Mouse (Mus musculus): ENCODE measurements around the gene Sgcd. TPM values are rescaled to one million over a fixed set of nuclear protein-coding genes. Genes with fewer than 3 reads are reported as not detected.

The Sgcd gene
- polyA plus RNA-seq, 1 experiment from 2014 or later, result 3.4 TPM

- Histone ChIP-seq H3K9me3 (replicated peaks; ENCODE audit: control insufficient read depth, low read length) (no peaks in the 10 kb centered on the region), H3K27ac (replicated peaks; ENCODE audit: low read depth, low read length) (no peak overlapping the region), H3K27me3 (ENCODE audit: control insufficient read depth, insufficient read depth, low read length) (no peaks in the 10 kb centered on the region), H3K9ac (replicated peaks; ENCODE audit: low read length) (no peak overlapping the region), H3K4me3 (ENCODE audit: low read depth, low read length) (no peak overlapping the region), H3K36me3 (replicated peaks; ENCODE audit: control insufficient read depth, insufficient read depth, low read depth, low read length) (no peaks in the 10 kb centered on the region), H3K4me1 (ENCODE audit: control insufficient read depth, insufficient read depth, low read length) (no peaks in the 10 kb centered on the region), H3K4me2 (ENCODE audit: low read depth, low read length) (no peak overlapping the region)
- WGBS, result 21% methylated on average over 2 of the region's 2 CpGs
- DNase-seq (ENCODE audit: low spot score) (peak; percentile 42), ATAC-seq (replicated peaks; ENCODE audit: insufficient number of reproducible peaks, low FRiP score, low TSS enrichment, low read depth) (peak; percentile 52; the same call in 1 of the 2 replicates)
Measured at GRCm38 (mm10) chr11:47117896-47118295, 870.9 kb downstream of the Sgcd start.

- H3K9ac ChIP-seq (replicated peaks; ENCODE audit: low read length), result no peak overlapping the region
- no peaks in the 10 kb centered on the region for H3K36me3 ChIP-seq (replicated peaks; ENCODE audit: control insufficient read depth, insufficient read depth, low read depth, low read length)
- H3K27me3 ChIP-seq (ENCODE audit: control insufficient read depth, insufficient read depth, low read length), result no peaks in the 10 kb centered on the region
- DNase-seq (ENCODE audit: low spot score) (no peak), ATAC-seq (replicated peaks; ENCODE audit: insufficient number of reproducible peaks, low FRiP score, low TSS enrichment, low read depth) (no peak)
- H3K4me1 ChIP-seq (ENCODE audit: control insufficient read depth, insufficient read depth, low read length), result no peaks in the 10 kb centered on the region
- no peak overlapping the region for H3K4me3 ChIP-seq (ENCODE audit: low read depth, low read length)
- no peak overlapping the region for H3K27ac ChIP-seq (replicated peaks; ENCODE audit: low read depth, low read length)
- no peaks in the 10 kb centered on the region for H3K9me3 ChIP-seq (replicated peaks; ENCODE audit: control insufficient read depth, low read length)
- H3K4me2 ChIP-seq (ENCODE audit: low read depth, low read length), result no peak overlapping the region
- WGBS, result 97% methylated on average over 4 of the region's 4 CpGs
Measured at GRCm38 (mm10) chr11:47114366-47114765, 874.4 kb downstream of the Sgcd start.

GRCm38 (mm10) chr11:47113081-47113480 is 875.7 kb downstream of the Sgcd start:
- ATAC-seq (replicated peaks; ENCODE audit: insufficient number of reproducible peaks, low FRiP score, low TSS enrichment, low read depth), result no peak

GRCm38 (mm10) chr11:47110314-47110713 is 878.5 kb downstream of the Sgcd start:
- ATAC-seq (replicated peaks; ENCODE audit: insufficient number of reproducible peaks, low FRiP score, low TSS enrichment, low read depth) (no peak), DNase-seq (ENCODE audit: low spot score) (no peak)
- Histone ChIP-seq H3K4me1 (ENCODE audit: control insufficient read depth, insufficient read depth, low read length) (no peaks in the 10 kb centered on the region), H3K9me3 (replicated peaks; ENCODE audit: control insufficient read depth, low read length) (no peaks in the 10 kb centered on the region), H3K36me3 (replicated peaks; ENCODE audit: control insufficient read depth, insufficient read depth, low read depth, low read length) (no peaks in the 10 kb centered on the region), H3K27me3 (ENCODE audit: control insufficient read depth, insufficient read depth, low read length) (no peaks in the 10 kb centered on the region), H3K27ac (replicated peaks; ENCODE audit: low read depth, low read length) (no peak overlapping the region), H3K9ac (replicated peaks; ENCODE audit: low read length) (no peak overlapping the region), H3K4me2 (ENCODE audit: low read depth, low read length) (no peak overlapping the region), H3K4me3 (ENCODE audit: low read depth, low read length) (no peak overlapping the region)

More at GRCm38 (mm10) chr11:47113081-47113480, 875.7 kb downstream of the Sgcd start:
- DNase-seq (ENCODE audit: low spot score), result peak; percentile 51
- H3K36me3 ChIP-seq (replicated peaks; ENCODE audit: control insufficient read depth, insufficient read depth, low read depth, low read length), result no peaks in the 10 kb centered on the region
- no peaks in the 10 kb centered on the region for H3K27me3 ChIP-seq (ENCODE audit: control insufficient read depth, insufficient read depth, low read length)
- H3K4me1 ChIP-seq (ENCODE audit: control insufficient read depth, insufficient read depth, low read length), result no peaks in the 10 kb centered on the region
- H3K4me3 ChIP-seq (ENCODE audit: low read depth, low read length), result no peak overlapping the region
- no peak overlapping the region for H3K9ac ChIP-seq (replicated peaks; ENCODE audit: low read length)
- no peak overlapping the region for H3K27ac ChIP-seq (replicated peaks; ENCODE audit: low read depth, low read length)
- H3K4me2 ChIP-seq (ENCODE audit: low read depth, low read length), result no peak overlapping the region
- H3K9me3 ChIP-seq (replicated peaks; ENCODE audit: control insufficient read depth, low read length), result no peaks in the 10 kb centered on the region
- WGBS, result 49% methylated on average over 5 of the region's 5 CpGs

GRCm38 (mm10) chr11:47107661-47108060 is 881.1 kb downstream of the Sgcd start:
- H3K36me3 ChIP-seq (replicated peaks; ENCODE audit: control insufficient read depth, insufficient read depth, low read depth, low read length), result no peaks in the 10 kb centered on the region
- H3K4me3 ChIP-seq (ENCODE audit: low read depth, low read length), result no peak overlapping the region
- ATAC-seq (replicated peaks; ENCODE audit: insufficient number of reproducible peaks, low FRiP score, low TSS enrichment, low read depth) (no peak), DNase-seq (ENCODE audit: low spot score) (no peak)
- no peaks in the 10 kb centered on the region for H3K9me3 ChIP-seq (replicated peaks; ENCODE audit: control insufficient read depth, low read length)
- H3K4me1 ChIP-seq (ENCODE audit: control insufficient read depth, insufficient read depth, low read length), result no peaks in the 10 kb centered on the region
- no peaks in the 10 kb centered on the region for H3K27me3 ChIP-seq (ENCODE audit: control insufficient read depth, insufficient read depth, low read length)
- H3K27ac ChIP-seq (replicated peaks; ENCODE audit: low read depth, low read length), result no peak overlapping the region
- 74% methylated on average over 2 of the region's 2 CpGs for WGBS
- no peak overlapping the region for H3K4me2 ChIP-seq (ENCODE audit: low read depth, low read length)
- no peak overlapping the region for H3K9ac ChIP-seq (replicated peaks; ENCODE audit: low read length)

- H3K9ac ChIP-seq (replicated peaks; ENCODE audit: low read length), result no peak overlapping the region
- DNase-seq (ENCODE audit: low spot score) (no peak), ATAC-seq (replicated peaks; ENCODE audit: insufficient number of reproducible peaks, low FRiP score, low TSS enrichment, low read depth) (no peak)
- H3K4me1 ChIP-seq (ENCODE audit: control insufficient read depth, insufficient read depth, low read length), result no peaks in the 10 kb centered on the region
- no peaks in the 10 kb centered on the region for H3K36me3 ChIP-seq (replicated peaks; ENCODE audit: control insufficient read depth, insufficient read depth, low read depth, low read length)
- WGBS, result 79% methylated on average over 5 of the region's 5 CpGs
- H3K9me3 ChIP-seq (replicated peaks; ENCODE audit: control insufficient read depth, low read length), result no peaks in the 10 kb centered on the region
- H3K27me3 ChIP-seq (ENCODE audit: control insufficient read depth, insufficient read depth, low read length), result no peaks in the 10 kb centered on the region
- no peak overlapping the region for H3K4me2 ChIP-seq (ENCODE audit: low read depth, low read length)
- no peak overlapping the region for H3K27ac ChIP-seq (replicated peaks; ENCODE audit: low read depth, low read length)
- H3K4me3 ChIP-seq (ENCODE audit: low read depth, low read length), result no peak overlapping the region
Measured at GRCm38 (mm10) chr11:47093296-47093912, 895.4 kb downstream of the Sgcd start.

- Histone ChIP-seq H3K4me1 (ENCODE audit: control insufficient read depth, insufficient read depth, low read length) (no peaks in the 10 kb centered on the region), H3K4me2 (ENCODE audit: low read depth, low read length) (no peak overlapping the region), H3K9ac (replicated peaks; ENCODE audit: low read length) (no peak overlapping the region), H3K36me3 (replicated peaks; ENCODE audit: control insufficient read depth, insufficient read depth, low read depth, low read length) (no peaks in the 10 kb centered on the region), H3K9me3 (replicated peaks; ENCODE audit: control insufficient read depth, low read length) (no peaks in the 10 kb centered on the region), H3K4me3 (ENCODE audit: low read depth, low read length) (no peak overlapping the region), H3K27ac (replicated peaks; ENCODE audit: low read depth, low read length) (no peak overlapping the region), H3K27me3 (ENCODE audit: control insufficient read depth, insufficient read depth, low read length) (no peaks in the 10 kb centered on the region)
- 89% methylated on average over 1 of the region's 1 CpGs for WGBS
- DNase-seq (ENCODE audit: low spot score) (no peak), ATAC-seq (replicated peaks; ENCODE audit: insufficient number of reproducible peaks, low FRiP score, low TSS enrichment, low read depth) (no peak)
Measured at GRCm38 (mm10) chr11:47082517-47082916, 906.3 kb downstream of the Sgcd start.

GRCm38 (mm10) chr11:47073538-47073937 is 915.2 kb downstream of the Sgcd start:
- H3K4me3 ChIP-seq (ENCODE audit: low read depth, low read length), result no peak overlapping the region
- DNase-seq (ENCODE audit: low spot score), result no peak
- H3K4me2 ChIP-seq (ENCODE audit: low read depth, low read length), result no peak overlapping the region
- no peak for ATAC-seq (replicated peaks; ENCODE audit: insufficient number of reproducible peaks, low FRiP score, low TSS enrichment, low read depth)
- H3K4me1 ChIP-seq (ENCODE audit: control insufficient read depth, insufficient read depth, low read length), result no peaks in the 10 kb centered on the region
- H3K9me3 ChIP-seq (replicated peaks; ENCODE audit: control insufficient read depth, low read length), result no peaks in the 10 kb centered on the region
- H3K27me3 ChIP-seq (ENCODE audit: control insufficient read depth, insufficient read depth, low read length), result no peaks in the 10 kb centered on the region
- WGBS, result 63% methylated on average over 1 of the region's 1 CpGs
- H3K27ac ChIP-seq (replicated peaks; ENCODE audit: low read depth, low read length), result no peak overlapping the region
- H3K36me3 ChIP-seq (replicated peaks; ENCODE audit: control insufficient read depth, insufficient read depth, low read depth, low read length), result no peaks in the 10 kb centered on the region
- no peak overlapping the region for H3K9ac ChIP-seq (replicated peaks; ENCODE audit: low read length)

Data from embryonic facial prominence, embryonic 11.5 days (tissue).